Mouse (Mus musculus) heart, postnatal 10 days (tissue): ENCODE measurements at regions not wholly inside any gene's neighbourhood (a gene's known extent, or its start where the extent isn't known, plus 50 kb on each side); places are given as distances from the start of the nearest gene placed in this dataset.

Experiments
- DNase-seq, 2 experiments: peaks; one replicate each; pipeline ENCODE4 v3.0.0; 2021
- intact Hi-C: fragments of 180-260 bp; cut with DNase I; formaldehyde crosslinking; loops from one replicate; pipeline ENCODE4 v1.15.1; 2025

DNA sequence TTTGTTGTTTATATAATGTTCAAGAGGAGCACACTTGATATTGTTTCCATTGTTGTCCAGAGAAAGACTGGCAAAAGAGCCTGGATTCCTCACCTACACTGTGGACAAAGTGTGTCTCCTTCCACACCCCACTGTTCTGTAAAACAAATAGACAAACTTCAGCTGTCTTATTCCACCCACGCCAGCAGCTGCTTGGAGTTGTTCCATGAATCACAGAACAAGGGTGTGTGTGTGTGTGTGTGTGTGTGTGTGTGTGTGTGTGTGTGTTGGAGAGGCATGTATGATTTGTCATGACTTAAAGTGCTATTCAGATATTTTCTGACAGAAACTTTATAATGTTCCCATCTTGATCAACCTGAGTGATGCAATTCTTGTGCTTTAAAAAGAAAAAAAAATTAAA lies 114.1 kb upstream of the Rap2b start:
- intact Hi-C loops: loop anchor here (10.0 kb wide), 2 partner anchors 587 to 947 kb away; no protein-coding TSS in a partner anchor
- peak; percentile 52 to 68 for DNase-seq

DNA sequence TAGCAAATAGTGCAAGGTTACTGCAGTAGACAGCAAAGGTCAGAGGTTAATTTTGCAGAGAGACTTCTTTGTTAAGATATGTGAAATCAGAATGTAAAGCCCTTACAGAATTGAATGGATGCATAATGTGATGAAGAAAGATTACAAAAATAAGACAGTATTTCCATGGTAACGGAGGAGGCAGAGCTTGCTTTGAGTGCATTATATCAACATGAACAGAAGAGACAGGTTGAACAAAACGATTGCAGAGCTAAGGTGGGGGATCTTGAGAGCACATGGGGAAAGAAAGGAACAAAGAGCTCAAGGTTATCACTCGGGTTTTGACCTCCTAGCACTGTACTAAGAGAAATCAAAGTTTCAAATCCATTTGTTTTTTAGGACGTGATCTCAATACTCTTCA lies 106.2 kb upstream of the Rap2b start:
- no peak for DNase-seq
- intact Hi-C loops: no loop called here

DNA sequence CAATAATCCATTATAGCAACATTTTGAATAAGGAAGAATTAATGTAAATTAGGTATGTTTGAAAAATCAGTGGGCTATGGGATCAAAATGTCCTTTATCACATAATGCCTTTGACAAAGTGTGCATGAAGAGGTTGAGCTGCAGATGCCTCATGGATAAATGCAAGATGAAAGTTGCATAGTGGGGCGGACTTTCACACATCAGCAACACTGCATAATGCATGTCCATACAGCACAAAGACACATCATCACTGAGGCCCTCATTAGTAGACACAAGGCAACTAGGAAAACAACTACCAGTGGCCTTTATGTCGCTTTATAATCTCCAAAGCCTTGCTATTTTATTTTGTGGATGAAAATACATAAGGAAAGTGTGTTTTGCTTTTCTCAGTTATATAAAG lies 105.8 kb upstream of the Rap2b start:
- intact Hi-C loops: no loop called here
- no peak for DNase-seq

DNA sequence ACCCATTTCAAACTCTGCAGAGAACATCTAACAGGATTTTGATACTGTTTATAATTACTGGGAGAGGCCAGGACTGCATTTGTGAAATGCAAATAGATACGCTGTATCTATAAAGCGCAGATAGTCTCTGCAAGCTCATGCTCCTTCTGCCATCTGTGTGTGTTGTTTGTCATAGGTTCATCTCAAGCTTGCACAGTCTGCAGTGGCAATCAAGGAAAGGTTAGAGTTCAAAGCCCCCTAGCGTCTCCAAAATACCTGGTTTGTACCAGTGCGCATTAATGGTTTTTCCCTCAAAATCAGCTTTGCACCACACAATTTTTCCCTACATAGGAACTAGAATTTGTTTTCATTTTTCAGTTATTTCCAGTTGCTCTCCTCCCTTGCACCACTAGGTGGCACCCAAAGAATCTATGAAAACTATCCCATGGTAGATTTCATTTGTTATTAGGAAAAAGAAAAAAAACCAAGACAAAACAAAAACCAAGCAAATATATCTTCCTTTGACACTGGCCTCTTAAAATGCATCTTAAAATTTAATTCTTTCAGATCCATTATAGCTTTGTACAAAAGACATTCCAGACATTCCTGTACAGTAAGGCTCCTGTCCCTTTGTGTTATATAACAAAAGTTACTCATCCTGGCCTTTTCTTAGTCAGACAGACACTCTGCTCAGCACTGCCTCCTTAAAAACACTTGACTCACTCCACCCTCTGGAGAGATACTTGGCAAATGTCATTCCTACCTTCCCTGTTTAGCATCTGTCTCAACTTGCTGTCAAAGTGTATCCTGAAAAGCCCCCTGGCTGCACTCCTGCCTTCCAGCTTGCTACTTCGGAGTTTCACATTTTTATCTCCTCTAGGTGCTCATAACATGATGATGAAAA lies 92.7 kb upstream of the Rap2b start:
- peak; percentile 31 to 67 for DNase-seq

DNA sequence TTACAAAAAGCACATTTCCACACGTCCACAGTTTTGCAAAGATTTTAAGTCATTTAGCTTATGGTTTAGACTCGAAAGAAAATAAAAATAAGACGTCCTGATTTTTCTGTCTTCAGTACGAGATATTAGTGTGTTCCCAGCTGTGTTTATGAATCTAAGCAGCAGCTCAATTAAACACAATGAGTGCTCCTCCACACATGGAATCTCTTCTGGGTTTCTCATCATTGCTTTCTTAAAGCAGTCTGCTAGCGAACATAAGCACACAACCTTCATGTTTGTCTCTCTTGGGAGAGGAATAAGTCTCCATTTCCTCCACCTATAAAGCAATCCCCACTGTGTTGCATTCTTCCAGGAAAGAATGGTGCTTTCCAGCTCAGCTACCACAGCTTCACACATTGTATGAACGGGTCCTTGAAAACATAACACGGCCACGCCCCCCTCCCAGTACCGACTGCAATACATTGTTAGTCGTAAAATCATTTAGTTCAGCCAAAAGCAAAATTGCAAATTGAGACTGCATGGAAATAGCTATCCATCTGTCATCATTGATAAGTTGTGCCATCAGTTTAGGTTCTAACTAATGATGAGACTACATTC lies 75.4 kb upstream of the Rap2b start:
- DNase-seq: no peak
- intact Hi-C loops: no loop called here

More for the DNA sequence above, 92.7 kb upstream of the Rap2b start:
- intact Hi-C loops: loop anchor here (5.0 kb wide), 4 partner anchors 94 to 924 kb away; partner anchors contain the start of gene Rap2b

DNA sequence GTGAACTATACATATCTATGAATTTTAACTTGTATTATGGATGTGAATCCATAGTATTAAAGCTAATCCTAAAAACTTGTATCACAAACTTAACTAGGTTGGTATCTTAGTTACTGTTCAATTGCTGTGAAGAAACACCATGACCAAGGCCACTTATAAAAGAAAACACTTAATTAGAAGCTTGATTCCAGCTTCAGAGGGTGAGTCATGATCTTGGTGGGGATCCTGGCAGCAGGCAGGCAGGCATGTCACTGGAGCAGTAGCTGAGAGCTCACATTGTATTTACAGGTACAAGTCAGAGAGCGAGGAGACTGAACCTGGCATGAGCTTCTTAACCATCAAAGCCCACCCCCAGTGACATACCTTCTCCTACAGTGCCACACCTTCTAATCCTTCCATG lies 73.2 kb upstream of the Rap2b start:
- intact Hi-C loops: no loop called here
- no peak for DNase-seq

DNA sequence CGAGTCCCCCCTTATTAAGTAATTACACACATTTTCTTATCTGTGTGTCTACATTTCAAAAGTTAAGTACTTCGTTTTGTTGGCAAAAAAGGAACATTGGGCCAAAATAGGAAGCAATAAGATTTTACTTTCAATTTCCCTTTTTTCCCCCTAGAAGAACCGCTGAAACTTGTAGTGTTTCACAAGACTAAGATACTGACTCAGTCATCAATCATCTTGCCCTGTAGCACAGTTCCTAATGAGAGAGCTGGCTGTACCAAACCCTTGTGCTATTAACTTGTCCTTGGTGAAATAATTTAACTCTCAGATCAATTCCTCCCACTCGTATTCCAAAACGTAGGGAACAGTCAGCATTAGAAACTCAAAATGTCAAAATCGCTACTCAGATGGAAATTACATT lies 66.6 kb upstream of the Rap2b start:
- intact Hi-C loops: no loop called here
- DNase-seq: no peak

DNA sequence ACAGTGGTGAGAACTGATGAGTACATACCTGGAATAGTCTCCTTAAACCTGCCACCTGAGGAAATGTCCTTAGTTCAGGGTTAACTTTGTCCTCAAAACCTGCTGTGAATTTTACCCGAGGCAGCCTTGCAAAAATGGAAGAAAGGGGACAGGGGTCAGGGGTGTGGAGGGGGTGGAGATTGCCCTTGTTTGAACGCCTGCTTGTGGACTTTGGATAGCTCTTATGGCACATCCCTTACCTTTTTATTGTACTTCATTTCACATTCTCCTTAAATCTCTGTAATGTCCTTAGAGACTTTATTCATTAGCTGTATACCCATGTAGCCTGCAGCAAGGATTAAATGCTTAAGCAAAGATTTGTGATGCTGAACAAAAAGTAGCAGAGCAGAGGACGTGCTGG lies 64.1 kb upstream of the Rap2b start:
- intact Hi-C loops: no loop called here
- no peak for DNase-seq

DNA sequence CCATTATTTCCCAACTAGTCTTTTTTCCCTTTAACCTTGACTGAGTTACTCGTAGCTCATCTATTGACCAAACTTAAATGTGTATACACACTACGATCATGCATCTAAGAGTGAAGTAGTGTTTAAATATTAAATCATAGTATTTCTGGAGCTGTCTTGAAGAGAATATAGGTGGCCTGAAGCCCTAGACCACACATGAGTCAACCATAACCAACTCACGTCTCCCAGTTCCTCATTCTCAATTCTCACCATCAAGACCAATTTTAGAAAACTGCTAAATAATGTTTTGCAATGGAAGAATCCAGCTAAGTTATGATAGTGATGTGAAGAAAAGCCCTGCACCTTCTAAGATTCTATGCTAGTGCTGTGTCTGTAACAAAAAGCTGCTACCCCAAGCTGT lies 59.2 kb upstream of the Rap2b start:
- intact Hi-C loops: no loop called here
- DNase-seq: no peak

DNA sequence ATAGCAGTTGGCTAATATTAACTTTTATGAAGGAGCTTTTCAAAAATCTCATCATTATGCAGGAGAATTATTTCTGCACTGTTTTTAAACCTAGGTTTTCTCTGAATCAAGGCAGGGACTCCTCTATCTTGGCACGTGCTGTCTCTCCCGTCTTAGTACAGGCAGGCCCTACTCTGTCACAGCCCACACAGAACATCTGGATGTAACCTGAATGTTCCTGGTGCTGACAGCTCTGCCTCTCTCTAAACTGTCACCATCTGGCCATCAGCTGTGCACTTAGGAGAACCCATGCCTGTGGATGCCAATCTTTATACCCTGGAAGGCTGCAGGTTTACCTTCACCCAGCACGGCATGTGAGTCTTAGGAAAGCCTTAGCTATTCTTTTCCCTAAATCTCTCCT lies 58.0 kb upstream of the Rap2b start:
- DNase-seq: no peak
- intact Hi-C loops: no loop called here

DNA sequence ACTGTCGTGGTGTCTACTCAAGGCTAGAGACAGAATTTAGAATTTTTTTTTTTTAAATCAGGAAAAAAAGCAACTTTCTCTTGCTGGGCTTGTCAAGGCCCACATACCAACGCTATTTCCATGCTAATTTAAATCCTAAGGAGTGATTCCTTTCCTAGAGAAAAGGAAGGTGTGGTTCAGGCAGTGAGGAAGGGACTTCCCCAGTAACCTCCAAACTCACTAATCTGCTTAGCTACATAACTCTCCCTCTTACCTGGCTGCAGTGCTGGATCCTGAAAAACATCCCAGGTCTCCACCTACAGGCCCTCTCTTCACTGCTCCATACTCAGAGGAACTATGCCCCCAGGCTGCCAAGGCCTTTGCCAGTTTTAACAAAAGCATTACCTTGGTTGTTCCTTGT lies 55.1 kb upstream of the Rap2b start:
- no peak for DNase-seq
- intact Hi-C loops: no loop called here

- no peak for DNase-seq
Measured at GRCm38 (mm10) chr3:61308764-61309163, 52.7 kb upstream of the Rap2b start.

DNA sequence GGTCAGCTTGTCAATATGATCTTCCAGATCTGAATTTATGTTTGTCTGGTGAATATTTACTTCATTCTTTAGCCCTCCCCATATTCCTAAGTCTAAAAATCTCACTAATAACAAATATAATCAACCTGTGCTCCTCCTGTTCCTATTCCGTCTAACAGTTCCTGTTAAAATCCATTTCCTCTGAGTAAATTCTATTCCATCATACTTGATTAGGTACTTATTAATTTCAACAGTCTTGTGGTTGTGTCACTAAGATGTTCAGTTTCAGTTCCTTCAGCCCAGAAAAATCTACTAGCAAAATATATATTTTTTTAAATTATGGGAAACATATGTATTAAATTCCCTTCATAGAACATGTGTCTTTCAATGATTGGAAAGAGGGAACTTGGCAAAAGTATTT lies 52.2 kb upstream of the Rap2b start:
- DNase-seq: no peak
- intact Hi-C loops: no loop called here

More at GRCm38 (mm10) chr3:61308764-61309163, 52.7 kb upstream of the Rap2b start:
- intact Hi-C loops: no loop called here
